Mouse (Mus musculus) cerebellum, adult 2 months (tissue): ENCODE data around the gene Pard3b.

Source experiments
- CTCF ChIP-seq: fragments of 200-500 bp; IDR thresholded peaks from 2 replicates; pipeline ENCODE4 v1.5.1; 2011; ENCODE audit warnings: low read depth, mild to moderate bottlenecking, control low read depth, low read length, moderate library complexity, borderline replicate concordance; ENCODE audit not compliant: insufficient read depth
- POLR2A ChIP-seq: fragments of 200-500 bp; IDR thresholded peaks from 2 replicates; pipeline ENCODE4 v1.6.1; 2011; ENCODE audit warnings: low read length, control low read depth, borderline replicate concordance; ENCODE audit not compliant: insufficient read depth

DNA sequence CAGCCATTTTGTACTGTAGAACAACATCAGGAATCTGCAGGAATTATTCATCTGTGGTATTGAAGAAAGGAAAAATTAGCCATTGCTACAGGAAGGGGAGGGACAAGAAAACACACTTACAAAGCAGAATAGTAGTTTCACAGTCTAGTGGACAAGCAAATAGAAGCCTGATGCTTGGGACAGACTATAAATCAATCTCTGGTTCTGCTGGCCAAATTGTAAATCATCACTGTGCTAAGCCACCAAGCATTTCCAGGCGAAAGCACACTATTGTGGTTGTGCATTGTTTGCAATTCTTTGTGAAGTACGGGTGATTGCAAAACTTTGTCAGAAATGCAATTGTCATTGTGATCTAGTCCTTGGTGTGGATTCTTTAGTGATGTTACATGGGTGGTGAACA is 786.7 kb downstream of the Pard3b start:
- no peak for TF ChIP-seq CTCF
- no peak for TF ChIP-seq POLR2A
